Mouse (Mus musculus) MEL (cell line): ENCODE results near the gene Soat1. TPM values are rescaled to one million over a fixed set of nuclear protein-coding genes. Genes with fewer than 3 reads are reported as not detected.

Experiments used
- DNase-seq: peaks from one replicate; pipeline ENCODE4 v3.0.0; 2011; ENCODE audit warnings: low read depth, low spot score
- H3K27ac ChIP-seq: 2 replicates; pipeline ENCODE4 v1.5.1; 2012; ENCODE audit warnings: low read depth, mild to moderate bottlenecking, control low read depth, low read length, moderate library complexity; ENCODE audit not compliant: control insufficient read depth
- H3K27me3 ChIP-seq, 2 experiments: fragments of 150-350 bp in 1 of 2; sonication (generic) in 1 of 2; 2 replicates each; pipeline ENCODE4 v1.6.1; 2012; ENCODE audit warnings: low read length in 2 of 2, mild to moderate bottlenecking in 2 of 2, improper control_type of control experiment in 1 of 2, moderate library complexity in 1 of 2; ENCODE audit not compliant: insufficient read depth in 2 of 2, control insufficient read depth in 1 of 2
- H3K36me3 ChIP-seq, 2 experiments: 2 replicates each; pipeline ENCODE4 v1.6.1; 2012 to 2014; ENCODE audit warnings: low read length in 2 of 2, improper control_type of control experiment in 1 of 2, inconsistent platforms in 1 of 2, mild to moderate bottlenecking in 1 of 2; ENCODE audit not compliant: insufficient read depth in 2 of 2, control insufficient read depth in 1 of 2
- H3K4me1 ChIP-seq, 2 experiments: fragments of 150-350 bp in 1 of 2; sonication (generic) in 1 of 2; 2 replicates each; pipeline ENCODE4 v1.6.1; 2012; ENCODE audit warnings: low read length in 2 of 2, improper control_type of control experiment in 1 of 2, mild to moderate bottlenecking in 1 of 2; ENCODE audit not compliant: insufficient read depth in 2 of 2, control insufficient read depth in 1 of 2
- H3K4me3 ChIP-seq, 2 experiments: fragments of 150-350 bp in 1 of 2; sonication (generic) in 1 of 2; 2 replicates each; pipeline ENCODE4 v1.5.1; 2012; ENCODE audit warnings: low read depth in 2 of 2, low read length in 2 of 2, mild to moderate bottlenecking in 2 of 2, moderate library complexity in 2 of 2, control low read depth in 1 of 2, improper control_type of control experiment in 1 of 2; ENCODE audit not compliant: control insufficient read depth in 1 of 2, insufficient read depth in 1 of 2
- H3K79me2 ChIP-seq: 2 replicates; pipeline ENCODE4 v1.6.1; 2012; ENCODE audit warnings: mild to moderate bottlenecking, low read length, moderate library complexity; ENCODE audit not compliant: control insufficient read depth, poor library complexity, insufficient read depth
- H3K9ac ChIP-seq: 2 replicates; pipeline ENCODE4 v1.6.1; 2012; ENCODE audit warnings: low read depth, mild to moderate bottlenecking, control low read depth, low read length, moderate library complexity; ENCODE audit not compliant: control insufficient read depth, poor library complexity, severe bottlenecking
- H3K9me3 ChIP-seq: fragments of 150-350 bp; sonication (generic); replicated peaks from 2 replicates; pipeline ENCODE4 v1.6.1; 2012; ENCODE audit warnings: mild to moderate bottlenecking, low read length, improper control_type of control experiment, moderate library complexity; ENCODE audit not compliant: insufficient read depth
- BHLHE40 ChIP-seq: IDR thresholded peaks from 2 replicates; pipeline ENCODE4 v1.6.1; 2012; ENCODE audit warnings: low read depth, mild to moderate bottlenecking, inconsistent platforms, low read length, improper control_type of control experiment, borderline replicate concordance
- CHD1 ChIP-seq: IDR thresholded peaks from 2 replicates; pipeline ENCODE4 v1.6.1; 2012; ENCODE audit warnings: low read depth, mild to moderate bottlenecking, inconsistent platforms, low read length, improper control_type of control experiment
- CHD2 ChIP-seq: IDR thresholded peaks from 2 replicates; pipeline ENCODE4 v1.6.1; 2011; ENCODE audit warnings: low read length, improper control_type of control experiment
- CTCF ChIP-seq, 3 experiments: IDR thresholded peaks in 2 of 3; conservative IDR thresholded peaks in 1 of 3; 2 replicates each; pipeline ENCODE4 v1.5.1; 2011 to 2012; ENCODE audit warnings: low read length in 3 of 3, low read depth in 2 of 3, mild to moderate bottlenecking in 2 of 3, improper control_type of control experiment in 1 of 3, inconsistent platforms in 1 of 3, mixed read lengths in 1 of 3, moderate library complexity in 1 of 3; ENCODE audit not compliant: control insufficient read depth in 1 of 3, insufficient read depth in 1 of 3, poor library complexity in 1 of 3, severe bottlenecking in 1 of 3
- E2F4 ChIP-seq: IDR thresholded peaks from 2 replicates; pipeline ENCODE4 v1.6.1; 2011; ENCODE audit warnings: low read depth, low read length, improper control_type of control experiment, borderline replicate concordance
- ELF1 ChIP-seq: IDR thresholded peaks from 2 replicates; pipeline ENCODE4 v1.6.1; 2014; ENCODE audit warnings: low read depth, mild to moderate bottlenecking, inconsistent platforms, low read length, improper control_type of control experiment, moderate library complexity
- EP300 ChIP-seq, 2 experiments: IDR thresholded peaks; 2 replicates each; pipeline ENCODE4 v1.6.1; 2011; ENCODE audit warnings: improper control_type of control experiment in 2 of 2, low read length in 2 of 2, low read depth in 1 of 2, mild to moderate bottlenecking in 1 of 2
- ETS1 ChIP-seq: IDR thresholded peaks from 2 replicates; pipeline ENCODE4 v1.6.1; 2012; ENCODE audit warnings: low read depth, mild to moderate bottlenecking, inconsistent platforms, low read length, improper control_type of control experiment, moderate library complexity
- GABPA ChIP-seq: IDR thresholded peaks from 2 replicates; pipeline ENCODE4 v1.6.1; 2012; ENCODE audit warnings: low read depth, mild to moderate bottlenecking, inconsistent platforms, low read length, improper control_type of control experiment, moderate library complexity
- GATA1 ChIP-seq: IDR thresholded peaks from 2 replicates; pipeline ENCODE4 v1.6.1; 2011; ENCODE audit warnings: low read depth, low read length, improper control_type of control experiment
- HCFC1 ChIP-seq: IDR thresholded peaks from 2 replicates; pipeline ENCODE4 v1.6.1; 2012; ENCODE audit warnings: low read depth, mild to moderate bottlenecking, inconsistent platforms, low read length, improper control_type of control experiment, moderate library complexity
- JUND ChIP-seq: IDR thresholded peaks from 2 replicates; pipeline ENCODE4 v1.6.1; 2011; ENCODE audit warnings: low read depth, mild to moderate bottlenecking, improper control_type of control experiment, low read length
- KAT2A ChIP-seq: conservative IDR thresholded peaks from 2 replicates; pipeline ENCODE4 v1.6.1; 2012; ENCODE audit warnings: low read depth, low read length, improper control_type of control experiment, inconsistent platforms
- MAFK ChIP-seq: IDR thresholded peaks from 2 replicates; pipeline ENCODE4 v1.6.1; 2011; ENCODE audit warnings: low read depth, mild to moderate bottlenecking, low read length, improper control_type of control experiment, borderline replicate concordance
- MAX ChIP-seq: IDR thresholded peaks from 2 replicates; pipeline ENCODE4 v1.6.1; 2011; ENCODE audit warnings: low read length, improper control_type of control experiment
- MAZ ChIP-seq: IDR thresholded peaks from 2 replicates; pipeline ENCODE4 v1.6.1; 2012; ENCODE audit warnings: low read depth, mild to moderate bottlenecking, inconsistent platforms, low read length, improper control_type of control experiment
- MEF2A ChIP-seq: IDR thresholded peaks from 2 replicates; pipeline ENCODE4 v1.6.1; 2014; ENCODE audit warnings: low read depth, mild to moderate bottlenecking, inconsistent platforms, low read length, improper control_type of control experiment; ENCODE audit not compliant: poor library complexity, insufficient replicate concordance, severe bottlenecking; ENCODE audit errors: extremely low read depth
- MXI1 ChIP-seq: IDR thresholded peaks from 2 replicates; pipeline ENCODE4 v1.6.1; 2011; ENCODE audit warnings: mild to moderate bottlenecking, low read depth, low read length, improper control_type of control experiment
- MYB ChIP-seq: IDR thresholded peaks from 2 replicates; pipeline ENCODE4 v1.6.1; 2011; ENCODE audit warnings: mild to moderate bottlenecking, low read depth, low read length, improper control_type of control experiment
- MYC ChIP-seq: IDR thresholded peaks from 2 replicates; pipeline ENCODE4 v1.6.1; 2011; ENCODE audit warnings: low read depth, mild to moderate bottlenecking, low read length, improper control_type of control experiment, moderate library complexity
- NELFE ChIP-seq: IDR thresholded peaks from 2 replicates; pipeline ENCODE4 v1.6.1; 2011; ENCODE audit warnings: low read depth, low read length, improper control_type of control experiment
- NRF1 ChIP-seq: IDR thresholded peaks from 2 replicates; pipeline ENCODE4 v1.6.1; 2014; ENCODE audit warnings: low read depth, mild to moderate bottlenecking, inconsistent platforms, low read length, improper control_type of control experiment, moderate library complexity; ENCODE audit not compliant: poor library complexity, insufficient read depth, severe bottlenecking
- POLR2AphosphoS2 ChIP-seq: IDR thresholded peaks from 2 replicates; pipeline ENCODE4 v1.6.1; 2011; ENCODE audit warnings: low read length, improper control_type of control experiment
- POLR2AphosphoS5 ChIP-seq: IDR thresholded peaks from 2 replicates; pipeline ENCODE4 v1.6.1; 2012; ENCODE audit warnings: low read depth, borderline replicate concordance, mild to moderate bottlenecking, inconsistent platforms, low read length, moderate library complexity, mixed read lengths
- RAD21 ChIP-seq: IDR thresholded peaks from 2 replicates; pipeline ENCODE4 v1.6.1; 2011; ENCODE audit warnings: mild to moderate bottlenecking, low read depth, low read length, improper control_type of control experiment
- RCOR1 ChIP-seq: IDR thresholded peaks from 2 replicates; pipeline ENCODE4 v1.6.1; 2012; ENCODE audit warnings: low read depth, mild to moderate bottlenecking, inconsistent platforms, low read length, improper control_type of control experiment
- SIN3A ChIP-seq: IDR thresholded peaks from 2 replicates; pipeline ENCODE4 v1.6.1; 2012; ENCODE audit warnings: low read length, improper control_type of control experiment, inconsistent platforms
- SMC3 ChIP-seq: IDR thresholded peaks from 2 replicates; pipeline ENCODE4 v1.6.1; 2011; ENCODE audit warnings: low read depth, low read length, improper control_type of control experiment
- TAL1 ChIP-seq: IDR thresholded peaks from 2 replicates; pipeline ENCODE4 v1.6.1; 2012; ENCODE audit warnings: mild to moderate bottlenecking, inconsistent platforms, low read length, moderate library complexity, mixed read lengths
- TBP ChIP-seq: IDR thresholded peaks from 2 replicates; pipeline ENCODE4 v1.8.0; 2011; ENCODE audit warnings: low read depth, low read length, improper control_type of control experiment
- TCF12 ChIP-seq: IDR thresholded peaks from 2 replicates; pipeline ENCODE4 v1.6.1; 2014; ENCODE audit warnings: low read depth, mild to moderate bottlenecking, inconsistent platforms, low read length, improper control_type of control experiment, moderate library complexity
- UBTF ChIP-seq: IDR thresholded peaks from 2 replicates; pipeline ENCODE4 v1.6.1; 2012; ENCODE audit warnings: low read depth, mild to moderate bottlenecking, inconsistent platforms, low read length, improper control_type of control experiment, moderate library complexity, borderline replicate concordance; ENCODE audit not compliant: insufficient read depth
- USF1 ChIP-seq: IDR thresholded peaks from 2 replicates; pipeline ENCODE4 v1.6.1; 2014; ENCODE audit warnings: low read depth, mild to moderate bottlenecking, inconsistent platforms, low read length, improper control_type of control experiment, moderate library complexity
- USF2 ChIP-seq, 2 experiments: IDR thresholded peaks; 2 replicates each; pipeline ENCODE4 v1.6.1; 2011 to 2012; ENCODE audit warnings: improper control_type of control experiment in 2 of 2, low read length in 2 of 2, borderline replicate concordance in 1 of 2, inconsistent platforms in 1 of 2, low read depth in 1 of 2, mild to moderate bottlenecking in 1 of 2; ENCODE audit not compliant: insufficient read depth in 1 of 2
- ZC3H11A ChIP-seq: IDR thresholded peaks from 2 replicates; pipeline ENCODE4 v1.6.1; 2012; ENCODE audit warnings: low read depth, mild to moderate bottlenecking, inconsistent platforms, low read length, improper control_type of control experiment
- ZKSCAN1 ChIP-seq: IDR thresholded peaks from 2 replicates; pipeline ENCODE4 v1.6.1; 2012; ENCODE audit warnings: low read depth, mild to moderate bottlenecking, inconsistent platforms, low read length, improper control_type of control experiment, moderate library complexity
- ZNF384 ChIP-seq: IDR thresholded peaks from 2 replicates; pipeline ENCODE4 v1.6.1; 2012; ENCODE audit warnings: low read depth, mild to moderate bottlenecking, inconsistent platforms, low read length, improper control_type of control experiment
- polyA plus RNA-seq, 2 experiments: library from polyadenylated mRNA; stranded (reverse) in 1 of 2; unstranded in 1 of 2; fragments of >175 nt in 1 of 2; fragments of >200 nt in 1 of 2; gene quantifications; 2 replicates each; pipeline versions ENCODE4 v1.2.1 to v1.2.4; 2012; ENCODE audit warnings: low replicate concordance in 2 of 2, low read depth in 1 of 2; ENCODE audit not compliant: insufficient read length in 2 of 2, insufficient read depth in 1 of 2, missing spikeins in 1 of 2
- total RNA-seq: library from RNA; depleted of rRNA; stranded (reverse); fragments of 300-350 nt; gene quantifications from 2 replicates; pipeline ENCODE4 v1.2.3, GENCODE M21; 2012

The Soat1 gene
- total and polyA plus RNA-seq, 3 experiments: 2.7 to 10.5 TPM; not detected in 1

DNA sequence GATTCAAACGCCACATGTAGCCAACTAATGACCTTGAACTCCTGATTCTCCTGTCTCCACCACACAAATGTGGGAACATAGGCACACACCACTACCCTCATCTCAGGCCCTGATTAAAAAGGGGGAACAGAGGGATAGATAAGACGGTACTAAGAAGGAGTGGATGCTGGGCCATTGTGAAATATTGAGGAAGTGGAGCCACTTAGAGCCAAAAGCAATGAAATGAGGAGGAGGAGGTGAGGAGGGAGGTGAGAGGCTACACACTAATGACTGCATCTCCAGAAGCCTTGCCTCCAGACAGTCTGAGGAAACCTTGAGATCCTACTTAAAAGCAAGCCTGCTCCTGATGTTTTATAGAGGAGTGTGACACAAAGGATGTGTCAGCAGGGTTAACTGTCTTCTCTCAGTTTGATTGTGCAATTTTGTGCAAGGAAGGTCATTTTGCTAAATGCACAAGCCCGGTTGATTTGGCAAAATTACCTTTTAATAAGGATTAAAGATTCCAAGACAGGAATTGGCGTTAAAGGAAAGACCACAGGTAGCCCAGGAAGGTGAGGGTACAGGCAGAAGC, 17.2 kb upstream of the Soat1 start:
- H3K27ac ChIP-seq: no peak overlapping the region
- no peak overlapping the region for H3K4me3 ChIP-seq
- peaks cover 0 to 5% of the 10 kb centered on the region in 2 experiments; a peak in 2 of 4 replicates for H3K36me3 ChIP-seq
- DNase-seq: peak; percentile 76
- H3K79me2 ChIP-seq: no peaks in the 10 kb centered on the region
- no peaks in the 10 kb centered on the region for H3K9me3 ChIP-seq
- no peak overlapping the region for H3K9ac ChIP-seq
- no peaks in the 10 kb centered on the region for H3K27me3 ChIP-seq
- peaks cover 0 to 2% of the 10 kb centered on the region in 2 experiments; a peak in 1 of 4 replicates for H3K4me1 ChIP-seq
- no peak for TF ChIP-seq MYC
- no peak; the same call in 1 of the 2 replicates for TF ChIP-seq SMC3
- TF ChIP-seq ELF1: no peak
- TF ChIP-seq USF1: no peak
- TF ChIP-seq MAFK: no peak
- no peak for TF ChIP-seq USF2 (IDR thresholded peaks at IDR 0.05; ENCODE audit: borderline replicate concordance in 1 of 2, insufficient read depth in 1 of 2, low read depth in 1 of 2, low read length in 2 of 2)
- TF ChIP-seq ETS1: no peak
- no peak for TF ChIP-seq CHD2
- no peak for TF ChIP-seq MAX
- no peak for TF ChIP-seq POLR2AphosphoS5
- TF ChIP-seq MXI1: peak; percentile 94
- TF ChIP-seq CTCF (IDR thresholded peaks at IDR 0.05 in 2 of 3, conservative IDR thresholded peaks at IDR 0.05 in 1 of 3; ENCODE audit: control insufficient read depth in 1 of 3, insufficient read depth in 1 of 3, low read depth in 2 of 3, low read length in 3 of 3, poor library complexity in 1 of 3, severe bottlenecking in 1 of 3): no peak
- no peak for TF ChIP-seq E2F4
- no peak for TF ChIP-seq MAZ
- TF ChIP-seq NELFE: no peak
- TF ChIP-seq UBTF: 0 out of 2 replicates have a peak, but pooled peaks have one; percentile 79
- no peak for TF ChIP-seq ZC3H11A
- TF ChIP-seq GABPA: no peak
- TF ChIP-seq TAL1: no peak
- no peak for TF ChIP-seq BHLHE40
- TF ChIP-seq NRF1: no peak
- no peak for TF ChIP-seq ZKSCAN1
- peak; percentile 97 for TF ChIP-seq TBP
- TF ChIP-seq ZNF384: no peak
- TF ChIP-seq JUND: no peak
- no peak for TF ChIP-seq MEF2A
- TF ChIP-seq KAT2A: no peak
- no peak for TF ChIP-seq HCFC1
- no peak for TF ChIP-seq TCF12
- TF ChIP-seq SIN3A: no peak
- TF ChIP-seq RAD21: no peak
- TF ChIP-seq EP300 (IDR thresholded peaks at IDR 0.05; ENCODE audit: low read depth in 1 of 2, low read length in 2 of 2): peak in 1 of 2 experiments; percentile 69; a peak in 2 of 4 replicates
- peak; percentile 63; the same call in 1 of the 2 replicates for TF ChIP-seq RCOR1
- TF ChIP-seq POLR2AphosphoS2: no peak
- no peak for TF ChIP-seq CHD1
- no peak for TF ChIP-seq MYB
- TF ChIP-seq GATA1: peak; percentile 80
